Mouse (Mus musculus): Measurements from ENCODE around the gene Cacna1d.
A peak's percentile ranks its signal among the peaks of the same experiment; 100 is the strongest.

The Cacna1d gene

GRCm38 (mm10) chr14:30255701-30256400, 235.4 kb downstream of the Cacna1d start:
- peak in 1 of 2 experiments; percentile 27 for DNase-seq

GRCm38 (mm10) chr14:30254776-30255175, 236.5 kb downstream of the Cacna1d start:
- DNase-seq, result no peak

GRCm38 (mm10) chr14:30252824-30253223, 238.4 kb downstream of the Cacna1d start:
- DNase-seq, result peak in 1 of 2 experiments; percentile 33

GRCm38 (mm10) chr14:30251351-30251750, 239.9 kb downstream of the Cacna1d start:
- no peak for DNase-seq

DNA sequence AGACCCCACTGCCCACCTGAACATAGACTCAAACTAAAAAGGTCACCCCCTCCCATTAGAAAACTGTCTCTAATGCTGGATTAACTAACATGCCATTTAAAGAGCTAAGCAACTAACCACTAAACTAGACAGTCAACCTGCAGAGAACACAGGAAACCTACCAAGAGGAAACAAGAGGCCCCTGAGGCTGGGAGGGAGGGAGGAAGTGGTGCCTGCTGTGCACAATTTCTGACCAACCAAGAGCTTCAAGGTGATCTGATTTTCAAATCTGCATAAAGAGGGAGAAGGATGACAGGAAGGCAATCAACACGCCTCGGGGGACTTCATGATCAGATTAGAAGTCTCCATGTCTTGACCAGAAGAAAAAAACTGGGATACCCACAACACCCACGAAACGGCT, 241.7 kb downstream of the Cacna1d start:
- DNase-seq, result no peak

GRCm38 (mm10) chr14:30248811-30249210, 242.4 kb downstream of the Cacna1d start:
- DNase-seq, result no peak

GRCm38 (mm10) chr14:30248121-30248520, 243.1 kb downstream of the Cacna1d start:
- no peak for DNase-seq

GRCm38 (mm10) chr14:30247606-30248005, 243.6 kb downstream of the Cacna1d start:
- DNase-seq, result no peak

DNA sequence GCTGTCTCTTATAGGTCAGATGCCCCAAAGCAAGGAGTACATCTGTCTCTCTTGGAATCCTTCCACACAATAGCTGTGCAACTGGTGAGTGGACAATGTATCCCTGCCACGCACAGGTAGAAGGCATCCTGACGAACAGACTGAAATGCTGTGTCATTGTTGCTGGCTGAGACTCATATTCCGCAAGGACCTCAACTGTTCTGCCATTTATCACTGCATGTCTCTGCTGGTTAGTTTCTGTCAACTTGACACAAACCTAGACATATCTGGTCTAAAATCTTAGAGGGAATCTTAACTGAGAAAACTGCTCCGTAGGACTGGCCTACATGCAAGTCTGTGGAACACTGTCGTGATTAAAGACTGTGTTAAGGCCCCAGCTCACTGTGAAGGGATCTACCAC, 246.5 kb downstream of the Cacna1d start:
- DNase-seq, result no peak

DNA sequence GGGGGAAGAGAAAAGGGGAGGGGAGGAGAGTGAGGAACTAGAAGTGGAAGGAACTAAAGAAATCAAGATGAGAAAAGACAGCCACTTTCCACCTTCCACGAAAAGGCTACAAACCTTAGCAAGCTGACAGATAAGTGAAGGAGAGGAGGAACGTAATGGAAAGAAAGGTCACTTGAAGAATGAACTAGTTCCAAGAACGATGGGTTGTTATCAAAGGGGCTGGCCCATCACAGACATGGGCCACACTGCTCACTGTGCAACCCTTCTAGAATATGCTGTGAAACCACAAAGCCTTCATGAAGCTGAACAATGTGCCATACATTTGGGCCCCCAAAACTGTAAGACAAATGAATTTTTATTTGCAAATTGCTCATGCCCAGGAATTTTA, 248.4 kb downstream of the Cacna1d start:
- no peak for DNase-seq

DNA sequence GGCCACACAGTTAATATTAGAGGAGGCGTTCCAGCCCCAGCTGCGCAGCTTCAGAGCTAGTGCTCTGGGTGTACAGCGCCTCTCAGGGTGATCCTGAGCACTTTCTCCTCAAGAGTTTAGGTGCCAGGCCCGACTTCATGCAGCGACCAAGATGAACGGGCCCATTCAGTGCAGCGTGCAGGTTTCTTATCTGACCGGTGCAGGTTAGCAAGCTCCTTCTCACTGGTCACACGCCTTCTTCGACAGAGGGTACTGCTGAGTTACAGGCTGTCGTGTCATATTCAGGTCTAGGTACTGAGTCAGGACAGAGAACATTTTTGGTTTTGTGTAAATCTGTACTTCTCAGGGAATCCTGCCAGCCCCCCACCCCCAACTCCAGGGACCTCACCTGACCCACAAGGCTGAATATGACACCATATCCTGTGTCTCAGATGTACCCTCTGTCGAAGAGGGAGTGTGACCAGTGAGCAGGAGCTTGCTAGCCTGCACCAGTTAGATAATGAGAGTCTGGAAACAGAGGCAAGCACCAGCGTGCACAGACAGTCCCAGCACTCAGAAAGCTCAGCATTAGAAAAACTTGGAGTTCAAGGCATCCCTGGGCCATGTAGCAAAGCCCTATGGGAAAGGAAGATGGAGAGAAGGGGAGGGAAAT, 249.0 kb downstream of the Cacna1d start:
- DNase-seq, result no peak

GRCm38 (mm10) chr14:30240916-30241515, 250.2 kb downstream of the Cacna1d start:
- no peak for DNase-seq

DNA sequence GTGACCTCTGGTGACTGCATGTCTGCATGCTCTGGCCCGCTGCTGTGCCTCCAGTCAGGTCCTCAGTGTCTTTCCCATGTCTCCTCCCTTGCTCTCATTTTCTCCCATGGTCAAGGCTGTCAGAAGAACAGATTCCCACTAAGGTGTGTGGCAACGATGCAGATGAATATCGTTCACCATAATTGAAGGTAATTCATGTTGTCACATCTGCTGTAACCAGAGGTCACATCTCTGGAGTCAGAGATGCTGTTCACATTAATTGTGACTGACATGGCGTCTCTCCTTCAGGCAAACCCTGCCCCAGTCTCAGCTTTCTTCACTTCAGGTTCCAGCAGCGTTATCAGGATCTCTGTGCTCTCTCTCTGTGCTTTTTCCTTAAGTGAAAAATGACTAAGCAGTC, 252.4 kb downstream of the Cacna1d start:
- no peak for DNase-seq

DNA sequence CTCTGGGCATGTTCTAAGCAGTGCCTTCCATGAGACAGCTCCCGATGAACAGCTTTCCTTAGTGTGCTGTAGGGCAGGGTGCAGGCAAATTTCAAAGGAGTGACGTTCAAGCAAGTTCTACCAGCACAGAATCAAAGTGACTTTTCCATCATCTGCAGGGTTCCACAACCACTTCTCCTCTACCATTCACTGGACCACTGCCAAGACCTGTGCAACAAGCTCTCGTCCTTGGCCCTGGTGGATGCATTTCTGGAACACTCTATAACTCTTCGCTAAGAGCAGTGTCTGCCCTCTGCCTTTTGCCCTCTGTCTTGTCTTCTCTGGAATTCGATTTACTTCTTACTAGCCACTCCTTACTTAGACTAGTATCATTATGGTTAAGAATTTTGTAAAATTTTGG, 266.1 kb downstream of the Cacna1d start:
- DNase-seq, result no peak

GRCm38 (mm10) chr14:30222101-30222500, 269.2 kb downstream of the Cacna1d start:
- no peak for DNase-seq

- no peak for DNase-seq
These were observed 271.4 kb downstream of the Cacna1d start for GRCm38 (mm10) chr14:30219851-30220250.

- no peak for DNase-seq
These were observed 273.1 kb downstream of the Cacna1d start for GRCm38 (mm10) chr14:30218114-30218513.

DNA sequence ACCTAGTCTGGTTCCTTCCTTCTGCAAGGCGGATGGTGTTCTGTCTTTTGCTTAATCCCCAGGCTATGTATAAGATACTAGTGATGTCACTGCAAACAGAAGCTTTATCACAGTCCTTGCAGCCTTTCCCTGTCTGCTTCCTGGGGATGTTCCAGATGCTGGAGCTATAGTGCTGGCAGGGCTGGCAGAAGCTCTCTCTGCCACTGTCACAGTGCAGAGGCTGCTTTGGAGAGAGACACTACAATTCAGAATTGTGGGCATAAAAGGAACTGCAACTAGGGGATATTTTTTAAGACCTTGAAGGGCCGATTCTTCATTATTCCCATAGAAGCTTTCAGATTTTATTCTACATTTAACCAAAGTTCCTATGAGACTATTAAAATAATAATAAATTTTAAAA, 274.1 kb downstream of the Cacna1d start:
- DNase-seq, result no peak

DNA sequence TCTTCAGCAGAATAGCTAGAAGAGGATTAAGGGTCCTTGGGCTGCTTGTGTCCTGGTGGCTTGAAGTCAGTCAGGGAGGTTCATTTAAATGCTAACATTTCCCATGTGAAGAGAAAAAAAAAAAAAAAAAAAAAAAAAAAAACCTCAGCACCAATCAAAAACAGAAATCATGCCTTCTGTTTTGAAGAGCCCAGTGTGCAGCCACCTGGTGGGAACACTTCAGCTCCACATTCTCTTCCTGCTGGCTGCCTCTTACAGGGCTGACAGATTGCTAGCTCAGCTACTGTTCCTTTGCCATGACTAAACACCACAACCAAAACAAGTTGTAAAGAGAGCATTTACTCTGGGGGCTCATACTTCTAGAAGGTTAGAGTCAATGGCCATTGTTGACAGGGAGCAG, 283.1 kb downstream of the Cacna1d start:
- DNase-seq, result no peak

- DNase-seq, result peak in 1 of 2 experiments; percentile 34
These were observed 285.4 kb downstream of the Cacna1d start for GRCm38 (mm10) chr14:30205821-30206220.

DNA sequence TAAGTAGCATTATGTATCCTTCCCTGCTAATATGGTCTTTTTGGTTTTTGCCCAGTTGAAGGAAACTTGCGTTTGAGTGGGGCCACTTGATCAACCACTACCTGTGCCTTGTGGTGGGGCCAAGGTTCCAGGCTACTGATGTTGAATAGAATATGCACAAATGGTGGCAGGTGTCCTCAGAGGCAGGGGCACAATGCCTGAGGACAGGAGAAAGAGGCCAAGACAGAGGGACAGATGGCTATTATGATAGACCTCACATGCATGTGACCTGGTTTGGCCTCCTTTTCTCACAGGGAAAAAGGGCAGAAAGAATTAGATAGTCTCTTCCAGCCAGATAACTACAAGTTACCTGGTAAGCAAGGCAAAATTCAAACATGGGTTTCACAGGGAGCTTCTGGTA, 286.7 kb downstream of the Cacna1d start:
- DNase-seq, result no peak

DNA sequence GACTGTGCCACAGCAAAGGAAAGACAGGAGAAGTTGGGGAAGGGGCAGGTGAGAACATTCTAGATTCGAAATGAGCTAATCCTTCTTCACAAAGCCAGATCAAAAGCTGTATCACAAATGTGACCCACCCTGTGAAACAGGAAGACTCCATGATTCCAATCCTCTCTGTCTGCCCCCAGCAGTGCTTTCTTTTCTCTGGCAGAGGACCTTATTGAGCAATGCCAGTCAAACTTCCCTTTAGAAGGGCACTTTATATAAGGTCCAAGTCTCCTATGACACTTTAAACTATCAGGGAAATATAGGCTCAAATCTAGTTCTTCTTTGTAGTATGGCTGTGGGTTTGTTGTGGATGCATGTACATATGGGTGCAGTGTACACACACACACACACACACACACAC, 290.9 kb downstream of the Cacna1d start:
- no peak for DNase-seq

- no peak for DNase-seq
These were observed 292.4 kb downstream of the Cacna1d start for GRCm38 (mm10) chr14:30198882-30199281.

DNA sequence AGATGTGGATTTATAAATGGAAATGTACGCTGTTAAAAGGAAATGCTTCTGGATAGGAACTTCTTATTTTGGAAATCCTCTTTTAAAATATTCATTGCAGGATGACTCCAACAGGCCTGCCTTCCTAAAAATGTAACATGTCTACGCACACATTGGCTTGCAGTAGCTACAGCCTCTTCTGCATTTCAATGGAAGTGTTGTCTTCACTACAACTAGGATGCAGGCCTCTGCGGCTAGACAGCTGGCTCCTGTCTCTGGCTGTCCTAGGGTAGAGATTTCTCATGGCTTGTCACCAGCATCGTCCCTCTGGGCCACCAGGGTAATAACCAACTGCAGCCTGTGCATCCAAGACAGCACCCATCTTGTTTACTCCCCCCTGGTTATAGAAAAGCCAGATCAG, 293.1 kb downstream of the Cacna1d start:
- DNase-seq, result peak in 1 of 2 experiments; percentile 59

Measured in lung, postnatal 4 days (tissue).